Mouse (Mus musculus): Measurements from ENCODE around the gene Gemin5. TPM values are rescaled to one million over a fixed set of nuclear protein-coding genes. Genes with fewer than 3 reads are reported as not detected.

Gemin5 gene
- total and polyA plus RNA-seq, 2 experiments from 2014 or later: 9.1 to 18.4 TPM

GRCm38 (mm10) chr11:58096821-58097620, 71.3 kb downstream of the Gemin5 start:
- H3K9me3 ChIP-seq (ENCODE audit: low read length): no peaks in the 10 kb centered on the region
- H3K4me1 ChIP-seq (ENCODE audit: insufficient read depth): no peaks in the 10 kb centered on the region
- TF ChIP-seq CTCF (IDR thresholded peaks at IDR 0.05; ENCODE audit: low read depth): no peak
- 38% methylated on average over 20 of the region's 20 CpGs for WGBS
- no peak for DNase-seq
- H3K27me3 ChIP-seq (ENCODE audit: insufficient read depth, low read length): no peaks in the 10 kb centered on the region; the same call in 1 of the 2 replicates
- H3K36me3 ChIP-seq (ENCODE audit: insufficient read depth): no peaks in the 10 kb centered on the region
- peak overlapping the region; percentile 56 for H3K4me2 ChIP-seq (ENCODE audit: low read depth)
- H3K4me3 ChIP-seq (ENCODE audit: low read depth, low read length): no peak overlapping the region
- no peak for ATAC-seq
- no peak overlapping the region for H3K27ac ChIP-seq (ENCODE audit: low read depth, low read length)
- H3K9ac ChIP-seq: no peak overlapping the region

- Histone ChIP-seq H3K4me3 (ENCODE audit: low read depth, low read length) (no peak overlapping the region), H3K4me1 (ENCODE audit: insufficient read depth) (no peaks in the 10 kb centered on the region), H3K27me3 (ENCODE audit: insufficient read depth, low read length) (no peaks in the 10 kb centered on the region; the same call in 1 of the 2 replicates), H3K27ac (ENCODE audit: low read depth, low read length) (no peak overlapping the region), H3K9ac (no peak overlapping the region), H3K4me2 (ENCODE audit: low read depth) (no peak overlapping the region), H3K9me3 (ENCODE audit: low read length) (no peaks in the 10 kb centered on the region), H3K36me3 (ENCODE audit: insufficient read depth) (no peaks in the 10 kb centered on the region)
- ATAC-seq (no peak), DNase-seq (no peak)
- TF ChIP-seq CTCF (IDR thresholded peaks at IDR 0.05; ENCODE audit: low read depth): no peak
- 91% methylated on average over 5 of the region's 5 CpGs for WGBS
These were observed 72.2 kb downstream of the Gemin5 start for GRCm38 (mm10) chr11:58096160-58096559.

- DNase-seq (no peak), ATAC-seq (no peak)
- Histone ChIP-seq H3K36me3 (ENCODE audit: insufficient read depth) (no peaks in the 10 kb centered on the region), H3K9me3 (ENCODE audit: low read length) (no peaks in the 10 kb centered on the region), H3K27me3 (ENCODE audit: insufficient read depth, low read length) (no peaks in the 10 kb centered on the region; the same call in 1 of the 2 replicates), H3K4me2 (ENCODE audit: low read depth) (no peak overlapping the region), H3K4me1 (ENCODE audit: insufficient read depth) (no peaks in the 10 kb centered on the region), H3K27ac (ENCODE audit: low read depth, low read length) (no peak overlapping the region), H3K4me3 (ENCODE audit: low read depth, low read length) (no peak overlapping the region), H3K9ac (no peak overlapping the region)
- WGBS: 91% methylated on average over 1 of the region's 1 CpGs
- no peak for TF ChIP-seq CTCF (IDR thresholded peaks at IDR 0.05; ENCODE audit: low read depth)
These were observed 72.8 kb downstream of the Gemin5 start for GRCm38 (mm10) chr11:58095561-58095960.

GRCm38 (mm10) chr11:58094766-58095165, 73.6 kb downstream of the Gemin5 start:
- Histone ChIP-seq H3K27ac (ENCODE audit: low read depth, low read length) (no peak overlapping the region), H3K4me2 (ENCODE audit: low read depth) (no peak overlapping the region), H3K9me3 (ENCODE audit: low read length) (no peaks in the 10 kb centered on the region), H3K9ac (no peak overlapping the region), H3K4me1 (ENCODE audit: insufficient read depth) (no peaks in the 10 kb centered on the region), H3K36me3 (ENCODE audit: insufficient read depth) (no peaks in the 10 kb centered on the region), H3K4me3 (ENCODE audit: low read depth, low read length) (no peak overlapping the region), H3K27me3 (ENCODE audit: insufficient read depth, low read length) (no peaks in the 10 kb centered on the region; the same call in 1 of the 2 replicates)
- no peak for TF ChIP-seq CTCF (IDR thresholded peaks at IDR 0.05; ENCODE audit: low read depth)
- DNase-seq (no peak), ATAC-seq (no peak)
- WGBS: 50% methylated on average over 4 of the region's 4 CpGs

GRCm38 (mm10) chr11:58093021-58093528, 75.3 kb downstream of the Gemin5 start, which contains the start of gene Gm12248:
Gene Gm12248, minus strand, starts transcription at chr11:58093134.
- no peak for DNase-seq
- WGBS: 20% methylated on average over 12 of the region's 12 CpGs
- no peak for ATAC-seq
- Histone ChIP-seq H3K4me3 (ENCODE audit: low read depth, low read length) (no peak within 1 kb of the TSS), H3K36me3 (ENCODE audit: insufficient read depth) (no peaks in the 10 kb centered on the region), H3K9ac (no peak within 1 kb of the TSS), H3K9me3 (ENCODE audit: low read length) (no peaks in the 10 kb centered on the region), H3K27me3 (ENCODE audit: insufficient read depth, low read length) (no peaks in the 10 kb centered on the region; the same call in 1 of the 2 replicates), H3K4me1 (ENCODE audit: insufficient read depth) (no peaks in the 10 kb centered on the region), H3K4me2 (ENCODE audit: low read depth) (no peak within 1 kb of the TSS), H3K27ac (ENCODE audit: low read depth, low read length) (no peak within 1 kb of the TSS)
- TF ChIP-seq CTCF (IDR thresholded peaks at IDR 0.05; ENCODE audit: low read depth): no peak

- 71% methylated on average over 4 of the region's 4 CpGs for WGBS
- no peak overlapping the region for H3K9ac ChIP-seq
- DNase-seq (no peak), ATAC-seq (no peak)
- no peak overlapping the region for H3K4me3 ChIP-seq (ENCODE audit: low read depth, low read length)
- no peaks in the 10 kb centered on the region for H3K9me3 ChIP-seq (ENCODE audit: low read length)
- H3K4me2 ChIP-seq (ENCODE audit: low read depth): no peak overlapping the region
- H3K4me1 ChIP-seq (ENCODE audit: insufficient read depth): no peaks in the 10 kb centered on the region
- H3K36me3 ChIP-seq (ENCODE audit: insufficient read depth): no peaks in the 10 kb centered on the region
- TF ChIP-seq CTCF (IDR thresholded peaks at IDR 0.05; ENCODE audit: low read depth): no peak
- no peak overlapping the region for H3K27ac ChIP-seq (ENCODE audit: low read depth, low read length)
- no peaks in the 10 kb centered on the region; the same call in 1 of the 2 replicates for H3K27me3 ChIP-seq (ENCODE audit: insufficient read depth, low read length)
These were observed 75.8 kb downstream of the Gemin5 start for GRCm38 (mm10) chr11:58092541-58092940.

- ATAC-seq (no peak), DNase-seq (no peak)
- Histone ChIP-seq H3K4me1 (ENCODE audit: insufficient read depth) (no peaks in the 10 kb centered on the region), H3K36me3 (ENCODE audit: insufficient read depth) (no peaks in the 10 kb centered on the region), H3K4me3 (ENCODE audit: low read depth, low read length) (no peak overlapping the region), H3K4me2 (ENCODE audit: low read depth) (no peak overlapping the region), H3K9me3 (ENCODE audit: low read length) (no peaks in the 10 kb centered on the region), H3K9ac (no peak overlapping the region), H3K27me3 (ENCODE audit: insufficient read depth, low read length) (no peaks in the 10 kb centered on the region), H3K27ac (ENCODE audit: low read depth, low read length) (no peak overlapping the region)
- TF ChIP-seq CTCF (IDR thresholded peaks at IDR 0.05; ENCODE audit: low read depth): no peak
- 86% methylated on average over 6 of the region's 6 CpGs for WGBS
These were observed 86.6 kb downstream of the Gemin5 start for GRCm38 (mm10) chr11:58081716-58082115.
